Mouse (Mus musculus) heart, embryonic 11.5 days (tissue): ENCODE measurements at regions not wholly inside any gene's neighbourhood (a gene's known extent, or its start where the extent isn't known, plus 50 kb on each side); places are given as distances from the start of the nearest gene placed in this dataset.

ENCODE experiments used
- ATAC-seq: fragments of 200-750 bp; cut with Nextera tagmentation; replicated peaks from 2 replicates; pipeline ENCODE4 v1.8.0; 2017; ENCODE audit warnings: moderate library complexity; ENCODE audit not compliant: insufficient number of reproducible peaks, low FRiP score, low TSS enrichment
- H3K27ac ChIP-seq: fragments of 300-500 bp; sonication (generic); 2 replicates; pipeline ENCODE4 v1.5.1; 2014; ENCODE audit warnings: mild to moderate bottlenecking, low read depth, low read length
- H3K27me3 ChIP-seq: fragments of 300-500 bp; sonication (generic); 2 replicates; pipeline ENCODE4 v1.6.1; 2014; ENCODE audit warnings: mild to moderate bottlenecking, low read length, mixed read lengths; ENCODE audit not compliant: control insufficient read depth, insufficient read depth
- H3K36me3 ChIP-seq: fragments of 300-500 bp; sonication (generic); 2 replicates; pipeline ENCODE4 v1.6.1; 2014; ENCODE audit warnings: mild to moderate bottlenecking, low read length, moderate library complexity, mixed read lengths; ENCODE audit not compliant: control insufficient read depth, insufficient read depth
- H3K4me1 ChIP-seq: fragments of 300-500 bp; sonication (generic); 2 replicates; pipeline ENCODE4 v1.6.1; 2014; ENCODE audit warnings: low read length; ENCODE audit not compliant: control insufficient read depth, insufficient read depth
- H3K4me2 ChIP-seq: fragments of 300-500 bp; sonication (generic); 2 replicates; pipeline ENCODE4 v1.6.1; 2014; ENCODE audit warnings: mild to moderate bottlenecking, moderate library complexity
- H3K4me3 ChIP-seq: fragments of 300-500 bp; sonication (generic); 2 replicates; pipeline ENCODE4 v1.5.1; 2014; ENCODE audit warnings: low read depth, low read length
- H3K9ac ChIP-seq: fragments of 300-500 bp; sonication (generic); 2 replicates; pipeline ENCODE4 v1.6.1; 2014; ENCODE audit warnings: mild to moderate bottlenecking, low read depth, low read length, moderate library complexity
- H3K9me3 ChIP-seq: fragments of 300-500 bp; sonication (generic); replicated peaks from 2 replicates; pipeline ENCODE4 v1.6.1; 2016; ENCODE audit warnings: low read length; ENCODE audit not compliant: control insufficient read depth
- WGBS: fragments of 180-500 bp; shearing (Covaris S2); extraction: QIAGEN DNeasy Blood & Tissue Kit; methylation state at CpG from one replicate; pipeline ENCODE4 v1.1.7; 2014; ENCODE audit not compliant: insufficient replicate concordance; 5-methylcytosine and 5-hydroxymethylcytosine counted together

- no peak overlapping the region for H3K4me3 ChIP-seq
- no peak overlapping the region for H3K4me2 ChIP-seq
- H3K36me3 ChIP-seq = no peaks in the 10 kb centered on the region
- peaks cover 13% of the 10 kb centered on the region for H3K27me3 ChIP-seq
- H3K9ac ChIP-seq = no peak overlapping the region
- H3K4me1 ChIP-seq = peaks cover 7% of the 10 kb centered on the region; the same call in 1 of the 2 replicates
- ATAC-seq = no peak
- no peaks in the 10 kb centered on the region for H3K9me3 ChIP-seq
- WGBS = 15% methylated on average over 3 of the region's 3 CpGs
- H3K27ac ChIP-seq = no peak overlapping the region
Measured at GRCm38 (mm10) chr5:128550736-128551135, 49.9 kb upstream of the Fzd10 start.

GRCm38 (mm10) chr5:128549811-128550210 is 50.8 kb upstream of the Fzd10 start:
- H3K27me3 ChIP-seq = peaks cover 13% of the 10 kb centered on the region
- H3K4me2 ChIP-seq = no peak overlapping the region
- H3K9ac ChIP-seq = no peak overlapping the region
- peaks cover 7% of the 10 kb centered on the region; the same call in 1 of the 2 replicates for H3K4me1 ChIP-seq
- 82% methylated on average over 11 of the region's 11 CpGs for WGBS
- no peak for ATAC-seq
- no peaks in the 10 kb centered on the region for H3K9me3 ChIP-seq
- no peak overlapping the region for H3K27ac ChIP-seq
- no peaks in the 10 kb centered on the region for H3K36me3 ChIP-seq
- no peak overlapping the region for H3K4me3 ChIP-seq

- Histone ChIP-seq H3K4me2 (peak overlapping the region; percentile 55), H3K9me3 (no peaks in the 10 kb centered on the region), H3K9ac (no peak overlapping the region), H3K27ac (no peak overlapping the region), H3K4me1 (peaks cover 3% of the 10 kb centered on the region; the same call in 1 of the 2 replicates), H3K27me3 (no peaks in the 10 kb centered on the region), H3K36me3 (no peaks in the 10 kb centered on the region), H3K4me3 (no peak overlapping the region)
- 5% methylated on average over 10 of the region's 10 CpGs for WGBS
- peak; percentile 82 for ATAC-seq
Measured at GRCm38 (mm10) chr5:128542049-128542448, 58.6 kb upstream of the Fzd10 start.

- ATAC-seq = no peak
- no peak overlapping the region for H3K4me2 ChIP-seq
- peaks cover 3% of the 10 kb centered on the region; the same call in 1 of the 2 replicates for H3K4me1 ChIP-seq
- H3K27me3 ChIP-seq = no peaks in the 10 kb centered on the region
- H3K36me3 ChIP-seq = no peaks in the 10 kb centered on the region
- no peak overlapping the region for H3K4me3 ChIP-seq
- H3K9me3 ChIP-seq = no peaks in the 10 kb centered on the region
- no peak overlapping the region for H3K27ac ChIP-seq
- 73% methylated on average over 5 of the region's 5 CpGs for WGBS
- H3K9ac ChIP-seq = no peak overlapping the region
Measured at GRCm38 (mm10) chr5:128538646-128539045, 62.0 kb upstream of the Fzd10 start.

GRCm38 (mm10) chr5:128537218-128537617 is 63.4 kb upstream of the Fzd10 start:
- 45% methylated on average over 12 of the region's 12 CpGs for WGBS
- peak overlapping the region; percentile 37 for H3K4me2 ChIP-seq
- no peaks in the 10 kb centered on the region for H3K9me3 ChIP-seq
- no peaks in the 10 kb centered on the region for H3K27me3 ChIP-seq
- H3K27ac ChIP-seq = no peak overlapping the region
- ATAC-seq = no peak
- no peak overlapping the region for H3K9ac ChIP-seq
- peaks cover 2% of the 10 kb centered on the region; the same call in 1 of the 2 replicates for H3K4me1 ChIP-seq
- H3K36me3 ChIP-seq = no peaks in the 10 kb centered on the region
- H3K4me3 ChIP-seq = 0 out of 2 replicates have a peak overlapping the region, but pooled peaks have one; percentile 12

- Histone ChIP-seq H3K27me3 (no peaks in the 10 kb centered on the region), H3K36me3 (no peaks in the 10 kb centered on the region), H3K4me3 (no peak overlapping the region), H3K4me2 (peak overlapping the region; percentile 37; the same call in 1 of the 2 replicates), H3K9me3 (no peaks in the 10 kb centered on the region), H3K9ac (no peak overlapping the region), H3K4me1 (no peaks in the 10 kb centered on the region), H3K27ac (no peak overlapping the region)
- 46% methylated on average over 8 of the region's 8 CpGs for WGBS
- no peak for ATAC-seq
Measured at GRCm38 (mm10) chr5:128536393-128536792, 64.3 kb upstream of the Fzd10 start.

GRCm38 (mm10) chr5:128527241-128527640 is 73.4 kb upstream of the Fzd10 start:
- Histone ChIP-seq H3K27ac (no peak overlapping the region), H3K4me1 (peaks cover 2% of the 10 kb centered on the region; the same call in 1 of the 2 replicates), H3K27me3 (peaks cover 11% of the 10 kb centered on the region), H3K36me3 (no peaks in the 10 kb centered on the region), H3K4me2 (no peak overlapping the region), H3K4me3 (no peak overlapping the region), H3K9ac (no peak overlapping the region), H3K9me3 (no peaks in the 10 kb centered on the region)
- WGBS = 39% methylated on average over 9 of the region's 9 CpGs
- no peak for ATAC-seq

- ATAC-seq = no peak
- no peak overlapping the region for H3K27ac ChIP-seq
- no peak overlapping the region for H3K4me3 ChIP-seq
- H3K9ac ChIP-seq = no peak overlapping the region
- 73% methylated on average over 5 of the region's 5 CpGs for WGBS
- peaks cover 11% of the 10 kb centered on the region for H3K27me3 ChIP-seq
- H3K4me1 ChIP-seq = peaks cover 2% of the 10 kb centered on the region; the same call in 1 of the 2 replicates
- H3K36me3 ChIP-seq = no peaks in the 10 kb centered on the region
- no peak overlapping the region for H3K4me2 ChIP-seq
- no peaks in the 10 kb centered on the region for H3K9me3 ChIP-seq
Measured at GRCm38 (mm10) chr5:128526432-128526831, 74.2 kb upstream of the Fzd10 start.
